Comparison of ENCODE assay signal across 16 mouse cellular contexts in genomic region chr11:84775560-84775959, GRCm38 (mm10). TPM values are rescaled to one million over a fixed set of nuclear protein-coding genes. Genes with fewer than 3 reads are reported as not detected.
DNase-seq lines count a peak whose midpoint lies in the region; ATAC-seq and TF ChIP-seq lines count a peak whose summit lies in the region.
"Had no signal": no experiment of that assay in that cellular context is flagged by ENCODE, and none has a peak within 500 bp of the region (broad histone marks: within the 10 kb centered on the region; RNA-seq: fewer than 3 reads in every experiment).

No protein-coding gene starts in this region.

- DNase-seq in cerebellum, postnatal 10 days: peak; percentile 64 to 66
- DNase-seq in cerebellum, adult 9-10 months: no peak
- peak; percentile 96 for DNase-seq in brain, embryonic 14.5 days (ENCODE audit: low read depth)
- DNase-seq in adrenal gland, adult 18-20 months (ENCODE audit: low spot score in 2 of 2): no peak
- no peak for DNase-seq in heart, embryonic 10.5 days (ENCODE audit: low spot score)
- DNase-seq in gastrocnemius, postnatal 14 days: no peak
- DNase-seq: adrenal gland, adult 2 months; right cerebral cortex, postnatal 25 days; thymus, adult 18-20 months had no signal

- no peak overlapping the region for H3K4me3 ChIP-seq in forebrain, embryonic 15.5 days
- H3K4me3 ChIP-seq in midbrain, embryonic 13.5 days (replicated peaks): no peak overlapping the region
- no peak overlapping the region for H3K4me3 ChIP-seq in heart, embryonic 10.5 days
- H3K4me3 ChIP-seq: erythroblast, embryonic 14.5 days; limb, embryonic 13.5 days had no signal

- no peaks in the 10 kb centered on the region for H3K9me3 ChIP-seq in forebrain, embryonic 15.5 days
- no peaks in the 10 kb centered on the region for H3K9me3 ChIP-seq in midbrain, embryonic 13.5 days
- H3K9me3 ChIP-seq in heart, embryonic 10.5 days: no peaks in the 10 kb centered on the region
- H3K9me3 ChIP-seq: G1E; limb, embryonic 13.5 days had no signal

- H3K27me3 ChIP-seq in forebrain, embryonic 15.5 days: peaks cover 75% of the 10 kb centered on the region
- peaks cover 38% of the 10 kb centered on the region for H3K27me3 ChIP-seq in midbrain, embryonic 13.5 days
- peaks cover 44% of the 10 kb centered on the region for H3K27me3 ChIP-seq in heart, embryonic 10.5 days (ENCODE audit: insufficient read depth, poor library complexity, severe bottlenecking)

- no peak for TF ChIP-seq POLR2A in brain, embryonic 14.5 days (IDR thresholded peaks at IDR 0.05; ENCODE audit: borderline replicate concordance, extremely low read depth, insufficient read depth, insufficient read length, poor library complexity, severe bottlenecking)

- ATAC-seq in forebrain, embryonic 15.5 days (replicated peaks): peak; percentile 65; the same call in 1 of the 2 replicates
- peak; percentile 62 for ATAC-seq in midbrain, embryonic 13.5 days
- ATAC-seq: intestine, postnatal 0 days had no signal

- H3K36me3 ChIP-seq in forebrain, embryonic 15.5 days: no peaks in the 10 kb centered on the region
- H3K36me3 ChIP-seq in midbrain, embryonic 13.5 days: no peaks in the 10 kb centered on the region
- no peaks in the 10 kb centered on the region for H3K36me3 ChIP-seq in heart, embryonic 10.5 days
- H3K36me3 ChIP-seq: G1E; limb, embryonic 13.5 days had no signal

- no peak for TF ChIP-seq CTCF in brain, embryonic 14.5 days (IDR thresholded peaks at IDR 0.05; ENCODE audit: borderline replicate concordance, extremely low read depth, insufficient read depth, insufficient read length)

- 0% methylated on average over 4 of the region's 4 CpGs for WGBS in forebrain, embryonic 15.5 days
- 0% methylated on average over 4 of the region's 4 CpGs for WGBS in midbrain, embryonic 13.5 days
- 5% methylated on average over 4 of the region's 4 CpGs for WGBS in heart, embryonic 10.5 days

- H3K9ac ChIP-seq in forebrain, embryonic 15.5 days (replicated peaks): no peak overlapping the region
- H3K9ac ChIP-seq in midbrain, embryonic 13.5 days (replicated peaks): no peak overlapping the region
- H3K9ac ChIP-seq: limb, embryonic 13.5 days had no signal

- H3K4me1 ChIP-seq in forebrain, embryonic 15.5 days: peaks cover 33% of the 10 kb centered on the region
- H3K4me1 ChIP-seq in midbrain, embryonic 13.5 days (replicated peaks): peaks cover 63% of the 10 kb centered on the region
- H3K4me1 ChIP-seq in heart, embryonic 10.5 days: peaks cover 16% of the 10 kb centered on the region

- no peak overlapping the region for H3K4me2 ChIP-seq in forebrain, embryonic 15.5 days (replicated peaks)
- H3K4me2 ChIP-seq in midbrain, embryonic 13.5 days (replicated peaks): peak overlapping the region; percentile 9; the same call in 1 of the 2 replicates
- H3K4me2 ChIP-seq: limb, embryonic 13.5 days had no signal

- peak overlapping the region; percentile 34; the same call in 1 of the 2 replicates for H3K27ac ChIP-seq in forebrain, embryonic 15.5 days (replicated peaks)
- H3K27ac ChIP-seq in midbrain, embryonic 13.5 days: peak overlapping the region; percentile 69
- H3K27ac ChIP-seq in heart, embryonic 10.5 days: no peak overlapping the region
- H3K27ac ChIP-seq: limb, embryonic 13.5 days; macrophage had no signal

- intact Hi-C loops in gastrocnemius, postnatal 14 days (cut with DNase I; ENCODE audit: low total_unique reads): no loop called here

RNA-seq across cellular contexts. Expression of gene Mrm1, which starts 43.8 kb away (rescaled TPM):
- polyA plus RNA-seq in brain, embryonic 14.5 days (2012; rRNA removed): 8.4 and 8.7 TPM in 2 replicates
- polyA plus RNA-seq in forebrain, embryonic 15.5 days (2015; fragmentation: Nextera tagmentation; extraction: Ambion mirVana): 12.3 and 14.3 TPM in 2 replicates
- 8.5 and 10.7 TPM in 2 replicates for polyA plus RNA-seq in midbrain, embryonic 13.5 days (2015; fragmentation: Nextera tagmentation; extraction: Ambion mirVana)
- total RNA-seq in adrenal gland, adult 18-20 months (2021): 10 to 100 TPM; 14.2 to 22.6 TPM
- 12.7 and 15.7 TPM in 2 replicates for polyA plus RNA-seq in heart, embryonic 10.5 days (2016; fragmentation: Nextera tagmentation; extraction: Ambion mirVana)
- 1 to 10 TPM; 4.3 to 4.9 TPM for total RNA-seq in gastrocnemius, postnatal 14 days (2021)

RNA-seq across cellular contexts. Expression of gene Dhrs11, which starts 53.2 kb away (rescaled TPM):
- polyA plus RNA-seq in brain, embryonic 14.5 days (2012; rRNA removed): 8.8 and 9.5 TPM in 2 replicates
- 4.4 and 4.7 TPM in 2 replicates for polyA plus RNA-seq in forebrain, embryonic 15.5 days (2015; fragmentation: Nextera tagmentation; extraction: Ambion mirVana)
- 4.9 and 5.2 TPM in 2 replicates for polyA plus RNA-seq in midbrain, embryonic 13.5 days (2015; fragmentation: Nextera tagmentation; extraction: Ambion mirVana)
- 10 to 100 TPM; 41.5 to 53.6 TPM for total RNA-seq in adrenal gland, adult 18-20 months (2021)
- 29.3 and 34.3 TPM in 2 replicates for polyA plus RNA-seq in heart, embryonic 10.5 days (2016; fragmentation: Nextera tagmentation; extraction: Ambion mirVana)
- 10 to 100 TPM; 22.5 to 37.6 TPM for total RNA-seq in gastrocnemius, postnatal 14 days (2021)

Comparison
In these comparisons a context has a peak if more than half of its experiments do, and no peak if none do; other contexts are left out.
1. DNase-seq: peak in cerebellum, postnatal 10 days (2 of 2) and brain, embryonic 14.5 days (single experiment); none in cerebellum, adult 9-10 months (single experiment), adrenal gland, adult 18-20 months (0 of 2), heart, embryonic 10.5 days (single experiment) and gastrocnemius, postnatal 14 days (single experiment).